Mouse (Mus musculus) hindbrain, postnatal 0 days (tissue): ENCODE results near the gene 2010003K11Rik. TPM values are rescaled to one million over a fixed set of nuclear protein-coding genes. Genes with fewer than 3 reads are reported as not detected.

Experiments used
- ATAC-seq: fragments of 200-750 bp; cut with Nextera tagmentation; 2 replicates; pipeline ENCODE4 v1.8.0; 2017; ENCODE audit warnings: mild to moderate bottlenecking, moderate TSS enrichment, moderate library complexity
- DNase-seq: peaks from one replicate; pipeline ENCODE4 v3.0.0-alpha.2; 2015; ENCODE audit warnings: low spot score
- H3K27ac ChIP-seq: fragments of 300-500 bp; sonication (generic); 2 replicates; pipeline ENCODE4 v1.5.1; 2014; ENCODE audit warnings: mild to moderate bottlenecking
- H3K27me3 ChIP-seq: fragments of 300-500 bp; sonication (generic); 2 replicates; pipeline ENCODE4 v1.6.1; 2014; ENCODE audit warnings: low read length, mixed read lengths; ENCODE audit not compliant: insufficient read depth
- H3K36me3 ChIP-seq: fragments of 300-500 bp; sonication (generic); 2 replicates; pipeline ENCODE4 v1.6.1; 2014; ENCODE audit warnings: low read length, mixed read lengths; ENCODE audit not compliant: insufficient read depth
- H3K4me1 ChIP-seq: fragments of 300-500 bp; sonication (generic); 2 replicates; pipeline ENCODE4 v1.6.1; 2014; ENCODE audit warnings: antibody characterized with exemption, low read length, mixed read lengths; ENCODE audit not compliant: insufficient read depth
- H3K4me2 ChIP-seq: fragments of 300-500 bp; sonication (generic); 2 replicates; pipeline ENCODE4 v1.6.1; 2014; ENCODE audit warnings: low read depth, mild to moderate bottlenecking, low read length, moderate library complexity, mixed read lengths
- H3K4me3 ChIP-seq: fragments of 300-500 bp; sonication (generic); 2 replicates; pipeline ENCODE4 v1.5.1; 2014; ENCODE audit warnings: low read length
- H3K9ac ChIP-seq: fragments of 300-500 bp; sonication (generic); replicated peaks from 2 replicates; pipeline ENCODE4 v1.6.1; 2014; ENCODE audit warnings: mild to moderate bottlenecking, low read length, moderate library complexity, mixed read lengths
- H3K9me3 ChIP-seq: fragments of 300-500 bp; sonication (generic); 2 replicates; pipeline ENCODE4 v1.6.1; 2016; ENCODE audit warnings: low read length, mixed read lengths
- CTCF ChIP-seq: IDR thresholded peaks from 2 replicates; pipeline ENCODE4 v1.5.1; 2016; ENCODE audit warnings: antibody characterized with exemption, control low read depth, low read depth
- WGBS: fragments of 180-500 bp; shearing (Covaris S2); extraction: QIAGEN DNeasy Blood & Tissue Kit; methylation state at CpG from one replicate; pipeline ENCODE4 v1.1.7; 2014; 5-methylcytosine and 5-hydroxymethylcytosine counted together
- polyA plus RNA-seq: library from polyadenylated mRNA; unstranded; fragments of >200 nt; fragmentation: Nextera tagmentation; extraction: Ambion mirVana; gene quantifications from 2 replicates; pipeline ENCODE4 v1.2.1, GENCODE M21; 2015
- total RNA-seq: library from RNA; depleted of rRNA; stranded (reverse); fragments of >200 nt; gene quantifications from 2 replicates; pipeline ENCODE4 v1.2.3, GENCODE M21; 2014

2010003K11Rik gene
- total and polyA plus RNA-seq, 2 experiments from 2014 or later: 0.13 TPM; not detected in 1

DNA sequence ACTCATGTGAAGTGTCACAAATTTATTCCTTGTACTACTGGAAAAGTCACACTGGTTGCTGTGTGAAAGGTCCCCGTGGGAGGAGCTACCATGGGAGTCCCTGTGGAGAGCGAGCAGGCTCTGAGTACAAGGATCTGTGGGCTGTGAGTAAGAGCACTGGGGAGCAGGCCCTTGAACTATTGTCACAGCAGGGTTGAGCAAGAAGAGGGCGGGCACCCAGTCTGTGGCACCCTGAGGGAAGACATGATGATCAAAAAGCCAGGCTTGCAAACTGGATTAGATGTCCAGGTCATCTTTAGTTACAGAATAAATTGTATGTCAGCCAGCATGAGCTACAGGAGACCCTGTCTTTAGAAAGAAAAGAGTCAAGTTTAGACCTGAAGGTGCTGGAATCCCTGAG is 38.2 kb upstream of the 2010003K11Rik start:
- H3K9me3 ChIP-seq: no peaks in the 10 kb centered on the region
- no peak overlapping the region for H3K27ac ChIP-seq
- DNase-seq (no peak), ATAC-seq (no peak)
- no peaks in the 10 kb centered on the region for H3K27me3 ChIP-seq
- TF ChIP-seq CTCF: no peak
- H3K4me2 ChIP-seq: no peak overlapping the region
- WGBS: 63% methylated on average over 3 of the region's 3 CpGs
- H3K4me3 ChIP-seq: no peak overlapping the region
- H3K9ac ChIP-seq: no peak overlapping the region
- no peaks in the 10 kb centered on the region for H3K4me1 ChIP-seq
- no peaks in the 10 kb centered on the region for H3K36me3 ChIP-seq

DNA sequence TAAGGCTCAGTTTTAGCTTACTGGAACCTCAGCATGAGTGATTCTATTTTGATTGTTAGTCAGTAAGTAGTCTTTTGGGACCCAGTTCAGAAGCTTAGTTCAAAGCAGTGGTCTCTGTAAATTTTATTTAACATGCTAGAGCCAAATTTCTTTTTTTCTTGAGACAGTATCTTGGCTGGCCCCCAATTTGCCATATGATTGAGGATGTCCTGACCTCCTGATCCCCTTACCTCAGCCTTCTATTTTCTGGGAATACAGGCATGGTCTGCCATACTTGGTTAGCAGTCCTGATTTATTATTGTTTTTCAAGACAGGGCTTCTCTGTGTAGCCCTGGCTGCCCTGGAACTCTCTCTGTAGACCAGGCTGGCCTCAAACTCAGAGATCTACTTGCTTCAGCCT is 37.5 kb upstream of the 2010003K11Rik start:
- Histone ChIP-seq H3K4me3 (no peak overlapping the region), H3K36me3 (no peaks in the 10 kb centered on the region), H3K9ac (no peak overlapping the region), H3K4me1 (no peaks in the 10 kb centered on the region), H3K27me3 (no peaks in the 10 kb centered on the region), H3K27ac (no peak overlapping the region), H3K4me2 (no peak overlapping the region), H3K9me3 (no peaks in the 10 kb centered on the region)
- DNase-seq: no peak
- no peak for ATAC-seq
- no peak for TF ChIP-seq CTCF

DNA sequence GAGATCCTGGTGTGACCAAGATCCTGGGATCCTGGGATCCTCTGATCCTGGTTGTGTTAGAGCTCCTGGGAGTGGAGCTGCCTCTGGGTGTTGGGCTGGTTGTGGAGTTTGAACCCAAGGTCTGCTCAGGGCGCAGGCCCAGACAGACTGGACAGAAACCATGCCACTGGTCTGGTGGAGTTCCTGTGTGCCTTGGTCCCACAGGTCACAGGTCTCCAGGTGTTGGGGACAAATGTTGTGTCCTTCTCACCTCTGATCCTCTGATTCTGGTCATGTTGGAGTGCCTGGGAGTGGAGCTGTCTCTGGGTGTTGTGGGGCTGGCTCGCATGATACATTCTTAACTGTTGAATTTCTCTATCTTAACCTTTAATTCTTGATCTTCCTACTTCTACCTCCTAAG is 36.3 kb upstream of the 2010003K11Rik start:
- Histone ChIP-seq H3K9me3 (no peaks in the 10 kb centered on the region), H3K4me2 (no peak overlapping the region), H3K4me3 (no peak overlapping the region), H3K4me1 (no peaks in the 10 kb centered on the region), H3K27ac (no peak overlapping the region), H3K9ac (no peak overlapping the region), H3K27me3 (no peaks in the 10 kb centered on the region), H3K36me3 (no peaks in the 10 kb centered on the region)
- DNase-seq (no peak), ATAC-seq (no peak)
- no peak for TF ChIP-seq CTCF
- 90% methylated on average over 2 of the region's 2 CpGs for WGBS

DNA sequence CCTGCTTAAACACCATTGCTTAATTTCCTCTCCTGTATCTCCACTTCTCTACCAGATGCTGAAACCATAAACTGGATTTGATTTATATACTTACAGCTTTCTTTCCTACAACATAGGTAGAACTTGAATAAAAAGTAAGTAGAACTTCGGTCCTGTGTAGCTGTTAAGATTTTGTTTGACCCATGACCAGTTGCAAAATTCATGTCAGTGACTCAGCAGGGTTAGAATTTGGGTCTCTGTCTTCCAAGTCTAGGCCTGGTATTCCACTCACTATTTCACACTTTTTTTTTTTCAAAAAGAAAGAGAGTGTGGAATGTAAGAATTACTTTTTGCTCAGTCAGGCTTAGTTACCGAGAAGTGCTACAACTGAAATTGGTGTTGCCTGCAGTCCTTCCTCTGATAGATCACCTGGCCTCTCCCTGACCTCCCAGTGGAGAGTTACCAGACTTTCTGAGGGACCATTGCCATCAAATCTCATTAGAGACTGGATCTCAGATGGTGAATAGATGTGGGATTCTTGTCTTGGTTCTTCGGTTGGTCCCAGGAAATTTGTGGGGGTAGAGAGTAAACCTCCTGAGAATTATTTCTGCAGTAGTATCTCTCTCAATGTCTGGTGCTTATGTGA is 23.2 kb upstream of the 2010003K11Rik start:
- H3K27ac ChIP-seq: no peak overlapping the region
- no peak overlapping the region for H3K4me3 ChIP-seq
- H3K27me3 ChIP-seq: no peaks in the 10 kb centered on the region
- ATAC-seq (no peak), DNase-seq (no peak)
- no peak overlapping the region for H3K4me2 ChIP-seq
- WGBS: 91% methylated on average over 3 of the region's 3 CpGs
- H3K36me3 ChIP-seq: no peaks in the 10 kb centered on the region
- no peak for TF ChIP-seq CTCF
- no peaks in the 10 kb centered on the region for H3K9me3 ChIP-seq
- H3K4me1 ChIP-seq: no peaks in the 10 kb centered on the region
- H3K9ac ChIP-seq: no peak overlapping the region

DNA sequence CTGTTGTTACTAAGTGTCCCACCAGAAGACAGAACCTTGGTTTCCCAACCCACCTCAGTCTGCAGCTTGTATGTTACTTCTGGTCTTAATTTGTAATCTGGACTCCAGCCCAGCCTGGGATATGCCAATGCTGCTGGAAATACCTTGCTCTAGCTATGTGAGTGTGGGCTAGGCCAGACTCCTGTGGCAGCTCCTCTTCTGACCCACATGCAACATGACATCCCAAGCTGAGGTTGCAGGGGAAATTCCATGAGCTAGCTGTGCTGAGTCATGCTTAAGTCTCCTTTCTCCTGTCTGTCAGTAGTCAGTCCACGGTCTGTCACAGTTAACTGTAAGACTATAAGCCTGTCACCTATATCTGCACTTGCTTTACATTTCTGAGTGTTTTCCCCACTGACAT is 19.1 kb upstream of the 2010003K11Rik start:
- Histone ChIP-seq H3K36me3 (no peaks in the 10 kb centered on the region), H3K4me2 (no peak overlapping the region), H3K27ac (no peak overlapping the region), H3K4me1 (peaks cover 10% of the 10 kb centered on the region; the same call in 1 of the 2 replicates), H3K4me3 (no peak overlapping the region), H3K9ac (no peak overlapping the region), H3K27me3 (no peaks in the 10 kb centered on the region), H3K9me3 (no peaks in the 10 kb centered on the region)
- ATAC-seq (no peak), DNase-seq (no peak)
- TF ChIP-seq CTCF: no peak
- 86% methylated on average over 1 of the region's 1 CpGs for WGBS

DNA sequence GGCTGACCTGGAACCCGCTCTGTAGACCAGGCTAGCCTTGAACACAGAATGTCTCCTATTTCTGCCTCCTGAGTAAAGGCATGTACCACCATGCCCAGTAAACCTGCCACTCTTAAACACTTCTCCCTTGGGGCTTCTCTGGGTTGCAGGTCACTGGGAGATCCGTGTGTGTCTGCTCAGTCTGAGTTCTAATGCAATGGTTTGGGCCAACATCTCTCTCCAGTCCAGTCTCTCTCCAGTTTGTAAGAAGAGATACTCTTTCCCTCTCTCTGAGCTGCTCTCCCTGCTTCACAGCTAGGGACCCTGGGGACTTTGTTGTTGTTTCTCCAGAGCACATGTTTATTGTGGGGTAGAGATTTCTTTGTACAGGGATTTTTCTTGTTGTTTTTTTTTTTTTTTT is 17.9 kb upstream of the 2010003K11Rik start:
- Histone ChIP-seq H3K4me2 (no peak overlapping the region), H3K4me1 (peaks cover 10% of the 10 kb centered on the region; the same call in 1 of the 2 replicates), H3K9me3 (no peaks in the 10 kb centered on the region), H3K9ac (no peak overlapping the region), H3K4me3 (no peak overlapping the region), H3K27ac (peak overlapping the region; percentile 3; the same call in 1 of the 2 replicates), H3K36me3 (no peaks in the 10 kb centered on the region), H3K27me3 (no peaks in the 10 kb centered on the region)
- no peak for DNase-seq
- ATAC-seq: no peak
- TF ChIP-seq CTCF: no peak
- WGBS: 71% methylated on average over 2 of the region's 2 CpGs

DNA sequence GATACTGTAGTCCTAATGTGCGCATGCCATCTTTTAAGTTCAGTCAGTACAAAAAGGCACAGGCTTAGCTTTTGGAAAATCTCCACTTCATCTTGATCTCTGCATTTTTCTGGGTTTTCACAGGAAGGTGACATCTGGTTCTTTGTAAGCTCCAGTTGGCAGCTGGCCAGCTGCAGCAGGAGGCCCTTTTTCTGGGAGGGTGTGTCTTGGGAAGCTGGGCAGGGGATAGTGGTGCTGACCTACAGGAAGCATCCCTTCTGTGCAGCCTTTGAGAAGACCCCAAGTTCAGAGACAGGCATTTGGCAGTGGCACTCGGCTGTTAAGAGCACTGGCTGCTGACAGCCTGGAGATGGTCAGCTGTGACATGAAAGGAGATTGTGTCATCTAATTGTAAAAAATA is 17.4 kb upstream of the 2010003K11Rik start:
- H3K9me3 ChIP-seq: no peaks in the 10 kb centered on the region
- no peak overlapping the region for H3K4me3 ChIP-seq
- no peaks in the 10 kb centered on the region for H3K27me3 ChIP-seq
- H3K4me1 ChIP-seq: peaks cover 14% of the 10 kb centered on the region; the same call in 1 of the 2 replicates
- TF ChIP-seq CTCF: no peak
- ATAC-seq (no peak), DNase-seq (peak; percentile 63)
- H3K36me3 ChIP-seq: no peaks in the 10 kb centered on the region
- H3K9ac ChIP-seq: no peak overlapping the region
- H3K27ac ChIP-seq: peak overlapping the region; percentile 3; the same call in 1 of the 2 replicates
- H3K4me2 ChIP-seq: no peak overlapping the region
- WGBS: 30% methylated on average over 2 of the region's 2 CpGs
